Mouse (Mus musculus): ENCODE results near the gene Numb. TPM values are rescaled to one million over a fixed set of nuclear protein-coding genes. Genes with fewer than 3 reads are reported as not detected.

The Numb gene
- total and polyA plus RNA-seq, 3 experiments, result 34.4 to 65.8 (median 58.1) TPM

- no peaks in the 10 kb centered on the region for H3K4me1 ChIP-seq (ENCODE audit: insufficient read depth, low read depth, low read length)
- DNase-seq (ENCODE audit: low spot score), result no peak
- H3K4me3 ChIP-seq (ENCODE audit: low read depth, low read length), result no peak overlapping the region
- peaks cover 86% of the 10 kb centered on the region for H3K27me3 ChIP-seq (ENCODE audit: insufficient read depth, low read length)
- ATAC-seq (ENCODE audit: extremely low read depth, insufficient number of reproducible peaks, low FRiP score, poor library complexity, severe bottlenecking), result no peak
- H3K36me3 ChIP-seq (replicated peaks), result peaks cover 4% of the 10 kb centered on the region
- H3K9me3 ChIP-seq (replicated peaks), result no peaks in the 10 kb centered on the region
- TF ChIP-seq GATA1 (IDR thresholded peaks at IDR 0.05; ENCODE audit: borderline replicate concordance, low read length), result no peak
- TF ChIP-seq CTCF (IDR thresholded peaks at IDR 0.05; ENCODE audit: low read depth, low read length), result no peak
- no peak for TF ChIP-seq GATA2 (IDR thresholded peaks at IDR 0.05; ENCODE audit: borderline replicate concordance, low read depth, low read length)
Observed at GRCm38 (mm10) chr12:83781204-83781603, 140.5 kb downstream of the Numb start.

DNA sequence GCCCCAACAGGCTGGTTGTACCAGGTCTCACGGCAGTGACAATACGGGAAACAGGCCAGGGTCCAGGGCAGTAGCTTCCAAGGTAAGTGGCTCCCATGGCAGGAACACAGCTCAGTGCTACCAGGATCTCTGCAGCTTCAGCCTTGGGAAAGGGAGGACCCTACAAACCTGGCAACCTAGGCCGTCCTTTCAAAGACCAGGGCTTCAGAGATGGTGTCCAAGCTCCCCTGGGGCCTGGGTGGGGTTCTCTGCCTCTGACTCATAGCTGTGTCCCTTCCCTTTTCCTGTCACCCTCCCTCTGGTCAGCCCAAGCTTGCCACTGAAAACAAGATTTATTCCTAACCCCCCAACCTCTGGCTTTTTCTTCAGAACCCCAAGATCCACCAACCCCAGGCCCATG is 141.6 kb downstream of the Numb start:
- ATAC-seq (ENCODE audit: extremely low read depth, insufficient number of reproducible peaks, low FRiP score, poor library complexity, severe bottlenecking) (no peak), DNase-seq (ENCODE audit: low spot score) (no peak)
- no peak overlapping the region for H3K4me3 ChIP-seq (ENCODE audit: low read depth, low read length)
- peaks cover 4% of the 10 kb centered on the region for H3K36me3 ChIP-seq (replicated peaks)
- no peaks in the 10 kb centered on the region for H3K9me3 ChIP-seq (replicated peaks)
- TF ChIP-seq CTCF (IDR thresholded peaks at IDR 0.05; ENCODE audit: low read depth, low read length) (no peak), GATA1 (IDR thresholded peaks at IDR 0.05; ENCODE audit: borderline replicate concordance, low read length) (no peak), GATA2 (IDR thresholded peaks at IDR 0.05; ENCODE audit: borderline replicate concordance, low read depth, low read length) (no peak), POLR2AphosphoS5 (IDR thresholded peaks at IDR 0.05; ENCODE audit: insufficient replicate concordance, low read depth, low read length) (no peak), TAL1 (conservative IDR thresholded peaks at IDR 0.05; ENCODE audit: low read depth, low read length) (no peak)
- no peaks in the 10 kb centered on the region for H3K4me1 ChIP-seq (ENCODE audit: insufficient read depth, low read depth, low read length)
- peaks cover 89% of the 10 kb centered on the region for H3K27me3 ChIP-seq (ENCODE audit: insufficient read depth, low read length)

DNA sequence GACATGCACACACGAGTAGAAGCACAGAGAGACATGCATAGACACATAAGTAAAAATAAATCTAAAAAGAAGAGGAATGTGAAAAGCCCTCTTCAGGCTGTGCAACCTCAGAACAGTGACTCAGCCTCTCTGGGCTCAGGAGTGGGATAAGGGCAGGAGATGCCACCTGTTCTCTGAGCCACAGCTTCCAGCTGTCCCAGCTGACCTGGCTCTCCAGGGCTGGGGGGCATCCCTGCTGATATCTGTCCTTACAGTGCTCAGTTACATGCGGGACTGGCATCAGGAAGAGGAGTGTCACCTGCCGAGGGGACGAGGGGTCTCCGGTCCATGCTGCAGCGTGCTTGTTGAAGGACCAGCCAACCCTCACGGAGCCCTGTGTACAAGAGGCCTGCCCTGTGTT is 145.0 kb downstream of the Numb start:
- ATAC-seq (ENCODE audit: extremely low read depth, insufficient number of reproducible peaks, low FRiP score, poor library complexity, severe bottlenecking), result no peak
- Histone ChIP-seq H3K9me3 (replicated peaks) (no peaks in the 10 kb centered on the region), H3K4me3 (ENCODE audit: low read depth, low read length) (no peak overlapping the region), H3K27me3 (ENCODE audit: insufficient read depth, low read length) (peaks cover 82% of the 10 kb centered on the region), H3K4me1 (ENCODE audit: insufficient read depth, low read depth, low read length) (no peaks in the 10 kb centered on the region), H3K36me3 (replicated peaks) (peaks cover 19% of the 10 kb centered on the region)
- no peak for DNase-seq (ENCODE audit: low spot score)
- TF ChIP-seq GATA1 (IDR thresholded peaks at IDR 0.05; ENCODE audit: borderline replicate concordance, low read length) (no peak), POLR2AphosphoS5 (IDR thresholded peaks at IDR 0.05; ENCODE audit: insufficient replicate concordance, low read depth, low read length) (no peak), TAL1 (conservative IDR thresholded peaks at IDR 0.05; ENCODE audit: low read depth, low read length) (no peak), CTCF (IDR thresholded peaks at IDR 0.05; ENCODE audit: low read depth, low read length) (no peak), GATA2 (IDR thresholded peaks at IDR 0.05; ENCODE audit: borderline replicate concordance, low read depth, low read length) (no peak)

GRCm38 (mm10) chr12:83775621-83776020 is 146.1 kb downstream of the Numb start:
- Histone ChIP-seq H3K9me3 (replicated peaks) (no peaks in the 10 kb centered on the region), H3K27me3 (ENCODE audit: insufficient read depth, low read length) (peaks cover 78% of the 10 kb centered on the region), H3K4me3 (ENCODE audit: low read depth, low read length) (no peak overlapping the region), H3K4me1 (ENCODE audit: insufficient read depth, low read depth, low read length) (no peaks in the 10 kb centered on the region), H3K36me3 (replicated peaks) (peaks cover 19% of the 10 kb centered on the region)
- DNase-seq (ENCODE audit: low spot score), result no peak
- ATAC-seq (ENCODE audit: extremely low read depth, insufficient number of reproducible peaks, low FRiP score, poor library complexity, severe bottlenecking), result no peak
- TF ChIP-seq TAL1 (conservative IDR thresholded peaks at IDR 0.05; ENCODE audit: low read depth, low read length) (no peak), GATA1 (IDR thresholded peaks at IDR 0.05; ENCODE audit: borderline replicate concordance, low read length) (no peak), GATA2 (IDR thresholded peaks at IDR 0.05; ENCODE audit: borderline replicate concordance, low read depth, low read length) (no peak), CTCF (IDR thresholded peaks at IDR 0.05; ENCODE audit: low read depth, low read length) (no peak), POLR2AphosphoS5 (IDR thresholded peaks at IDR 0.05; ENCODE audit: insufficient replicate concordance, low read depth, low read length) (no peak)

- Histone ChIP-seq H3K9me3 (replicated peaks) (no peaks in the 10 kb centered on the region), H3K4me1 (ENCODE audit: insufficient read depth, low read depth, low read length) (peaks cover 2% of the 10 kb centered on the region; the same call in 1 of the 2 replicates), H3K36me3 (replicated peaks) (peaks cover 15% of the 10 kb centered on the region), H3K4me3 (ENCODE audit: low read depth, low read length) (no peak overlapping the region), H3K27me3 (ENCODE audit: insufficient read depth, low read length) (peaks cover 72% of the 10 kb centered on the region)
- ATAC-seq (ENCODE audit: extremely low read depth, insufficient number of reproducible peaks, low FRiP score, poor library complexity, severe bottlenecking) (no peak), DNase-seq (ENCODE audit: low spot score) (peak; percentile 68)
- TF ChIP-seq GATA2 (IDR thresholded peaks at IDR 0.05; ENCODE audit: borderline replicate concordance, low read depth, low read length), result no peak
- peak; percentile 56 for TF ChIP-seq CTCF (IDR thresholded peaks at IDR 0.05; ENCODE audit: low read depth, low read length)
- no peak for TF ChIP-seq POLR2AphosphoS5 (IDR thresholded peaks at IDR 0.05; ENCODE audit: insufficient replicate concordance, low read depth, low read length)
- TF ChIP-seq GATA1 (IDR thresholded peaks at IDR 0.05; ENCODE audit: borderline replicate concordance, low read length), result no peak
Observed at GRCm38 (mm10) chr12:83770418-83771256, 151.1 kb downstream of the Numb start.

GRCm38 (mm10) chr12:83768235-83768899 is 153.4 kb downstream of the Numb start:
- Histone ChIP-seq H3K4me1 (ENCODE audit: insufficient read depth, low read depth, low read length) (peaks cover 10% of the 10 kb centered on the region), H3K4me3 (ENCODE audit: low read depth, low read length) (no peak overlapping the region), H3K27me3 (ENCODE audit: insufficient read depth, low read length) (peaks cover 64% of the 10 kb centered on the region), H3K9me3 (replicated peaks) (no peaks in the 10 kb centered on the region), H3K36me3 (replicated peaks) (peaks cover 6% of the 10 kb centered on the region)
- ATAC-seq (ENCODE audit: extremely low read depth, insufficient number of reproducible peaks, low FRiP score, poor library complexity, severe bottlenecking), result no peak
- no peak for DNase-seq (ENCODE audit: low spot score)
- TF ChIP-seq TAL1 (conservative IDR thresholded peaks at IDR 0.05; ENCODE audit: low read depth, low read length) (no peak), CTCF (IDR thresholded peaks at IDR 0.05; ENCODE audit: low read depth, low read length) (no peak), POLR2AphosphoS5 (IDR thresholded peaks at IDR 0.05; ENCODE audit: insufficient replicate concordance, low read depth, low read length) (no peak), GATA2 (IDR thresholded peaks at IDR 0.05; ENCODE audit: borderline replicate concordance, low read depth, low read length) (no peak), GATA1 (IDR thresholded peaks at IDR 0.05; ENCODE audit: borderline replicate concordance, low read length) (no peak)
